Mouse (Mus musculus) megakaryocyte, embryonic 14.5 days (primary cell): ENCODE measurements at regions not wholly inside any gene's neighbourhood (a gene's known extent, or its start where the extent isn't known, plus 50 kb on each side); places are given as distances from the start of the nearest gene placed in this dataset.
"Not testable (repeated sequence)": the region's sequence is repeated elsewhere in the genome, so short reads cannot be mapped to it uniquely, and the experiment has no call there.

ENCODE experiments used
- H3K27me3 ChIP-seq: replicated peaks from 2 replicates; pipeline ENCODE3; 2012; ENCODE audit warnings: inconsistent platforms
- H3K36me3 ChIP-seq: replicated peaks from 2 replicates; pipeline ENCODE3; 2012; ENCODE audit warnings: low read length, inconsistent platforms, mixed read lengths
- H3K4me1 ChIP-seq: 2 replicates; pipeline ENCODE4 v1.6.1; 2012; ENCODE audit warnings: inconsistent platforms
- H3K4me3 ChIP-seq: replicated peaks from 2 replicates; pipeline ENCODE3; 2012; ENCODE audit warnings: moderate library complexity, mild to moderate bottlenecking, inconsistent platforms
- H3K9me3 ChIP-seq: 2 replicates; pipeline ENCODE4 v1.6.1; 2012; ENCODE audit warnings: inconsistent platforms
- FLI1 ChIP-seq: IDR thresholded peaks from 2 replicates; pipeline ENCODE4 v1.6.1; 2012; ENCODE audit warnings: low read length, inconsistent platforms, mixed read lengths
- GATA1 ChIP-seq: IDR thresholded peaks from 3 replicates; pipeline ENCODE4 v1.6.1; 2012; ENCODE audit warnings: mixed read lengths, low read length, inconsistent platforms, borderline replicate concordance

GRCm38 (mm10) chr13:97337296-97337731 lies 96.4 kb downstream of the Enc1 start:
- Histone ChIP-seq H3K27me3 (peaks cover 2% of the 10 kb centered on the region), H3K4me1 (no peaks in the 10 kb centered on the region), H3K4me3 (no peak overlapping the region), H3K9me3 (peaks cover 17% of the 10 kb centered on the region; the same call in 1 of the 2 replicates), H3K36me3 (no peaks in the 10 kb centered on the region)
- no peak for TF ChIP-seq GATA1
- TF ChIP-seq FLI1, result no peak

- H3K4me3 ChIP-seq, result no peak overlapping the region
- peaks cover 5% of the 10 kb centered on the region for H3K27me3 ChIP-seq
- no peaks in the 10 kb centered on the region for H3K4me1 ChIP-seq
- no peaks in the 10 kb centered on the region for H3K36me3 ChIP-seq
- H3K9me3 ChIP-seq, result peaks cover 11% of the 10 kb centered on the region
- TF ChIP-seq GATA1 (no peak), FLI1 (no peak)
Observed at GRCm38 (mm10) chr13:97333801-97334534, 93.1 kb downstream of the Enc1 start.

GRCm38 (mm10) chr13:97331072-97331471 lies 90.2 kb downstream of the Enc1 start:
- TF ChIP-seq FLI1 (no peak), GATA1 (no peak)
- no peak overlapping the region for H3K4me3 ChIP-seq
- no peaks in the 10 kb centered on the region for H3K4me1 ChIP-seq
- peaks cover 23% of the 10 kb centered on the region for H3K9me3 ChIP-seq
- peaks cover 5% of the 10 kb centered on the region for H3K27me3 ChIP-seq
- H3K36me3 ChIP-seq, result no peaks in the 10 kb centered on the region

- peaks cover 45% of the 10 kb centered on the region for H3K9me3 ChIP-seq
- not testable (repeated sequence) for H3K4me3 ChIP-seq, H3K4me1 ChIP-seq, H3K27me3 ChIP-seq, H3K36me3 ChIP-seq
Observed at GRCm38 (mm10) chr13:97321307-97321706, 80.4 kb downstream of the Enc1 start.

- Histone ChIP-seq H3K9me3 (peaks cover 42% of the 10 kb centered on the region), H3K27me3 (peaks cover 6% of the 10 kb centered on the region), H3K36me3 (no peaks in the 10 kb centered on the region), H3K4me1 (no peaks in the 10 kb centered on the region), H3K4me3 (no peak overlapping the region)
- TF ChIP-seq GATA1 (no peak), FLI1 (no peak)
Observed at GRCm38 (mm10) chr13:97320756-97321155, 79.9 kb downstream of the Enc1 start.

- H3K4me3 ChIP-seq, result no peak overlapping the region
- peaks cover 43% of the 10 kb centered on the region for H3K9me3 ChIP-seq
- no peaks in the 10 kb centered on the region for H3K4me1 ChIP-seq
- H3K36me3 ChIP-seq, result no peaks in the 10 kb centered on the region
- H3K27me3 ChIP-seq, result peaks cover 7% of the 10 kb centered on the region
- TF ChIP-seq FLI1, result no peak
- no peak for TF ChIP-seq GATA1
Observed at GRCm38 (mm10) chr13:97320298-97320697, 79.4 kb downstream of the Enc1 start.

- no peak overlapping the region for H3K4me3 ChIP-seq
- H3K4me1 ChIP-seq, result no peaks in the 10 kb centered on the region
- H3K27me3 ChIP-seq, result peaks cover 11% of the 10 kb centered on the region
- no peak for TF ChIP-seq GATA1
- TF ChIP-seq FLI1, result no peak
- H3K36me3 ChIP-seq, result no peaks in the 10 kb centered on the region
- H3K9me3 ChIP-seq, result peaks cover 37% of the 10 kb centered on the region
Observed at GRCm38 (mm10) chr13:97317633-97318032, 76.7 kb downstream of the Enc1 start.

- no peaks in the 10 kb centered on the region for H3K36me3 ChIP-seq
- H3K27me3 ChIP-seq, result peaks cover 6% of the 10 kb centered on the region
- H3K9me3 ChIP-seq, result peaks cover 11% of the 10 kb centered on the region; the same call in 1 of the 2 replicates
- no peak for TF ChIP-seq FLI1
- no peak for TF ChIP-seq GATA1
- H3K4me3 ChIP-seq, result no peak overlapping the region
- H3K4me1 ChIP-seq, result no peaks in the 10 kb centered on the region
Observed at GRCm38 (mm10) chr13:97312420-97313370, 71.8 kb downstream of the Enc1 start.

- no peaks in the 10 kb centered on the region for H3K4me1 ChIP-seq
- peaks cover 11% of the 10 kb centered on the region; the same call in 1 of the 2 replicates for H3K9me3 ChIP-seq
- peaks cover 5% of the 10 kb centered on the region for H3K27me3 ChIP-seq
- TF ChIP-seq GATA1 (no peak), FLI1 (no peak)
- H3K4me3 ChIP-seq, result no peak overlapping the region
- H3K36me3 ChIP-seq, result no peaks in the 10 kb centered on the region
Observed at GRCm38 (mm10) chr13:97311340-97311739, 70.4 kb downstream of the Enc1 start.

GRCm38 (mm10) chr13:97310855-97311189 lies 69.9 kb downstream of the Enc1 start:
- no peak for TF ChIP-seq FLI1
- TF ChIP-seq GATA1, result no peak
- Histone ChIP-seq H3K4me1 (no peaks in the 10 kb centered on the region), H3K4me3 (no peak overlapping the region), H3K9me3 (peaks cover 11% of the 10 kb centered on the region; the same call in 1 of the 2 replicates), H3K36me3 (no peaks in the 10 kb centered on the region), H3K27me3 (peaks cover 5% of the 10 kb centered on the region)
